Comparison of ENCODE assay signal across 21 mouse cellular contexts in genomic region chr5:102777255-102777654, GRCm38 (mm10).
DNase-seq lines count a peak whose midpoint lies in the region; ATAC-seq and TF ChIP-seq lines count a peak whose summit lies in the region.
"Had no signal": no experiment of that assay in that cellular context is flagged by ENCODE, and none has a peak within 500 bp of the region (broad histone marks: within the 10 kb centered on the region; RNA-seq: fewer than 3 reads in every experiment).

No protein-coding gene starts in this region.

- H3K27me3 ChIP-seq in embryonic facial prominence, embryonic 15.5 days, result no peaks in the 10 kb centered on the region
- no peaks in the 10 kb centered on the region for H3K27me3 ChIP-seq in embryonic facial prominence, embryonic 10.5 days (replicated peaks; ENCODE audit: low read depth, poor library complexity, severe bottlenecking)
- no peaks in the 10 kb centered on the region for H3K27me3 ChIP-seq in CH12.LX (replicated peaks)
- H3K27me3 ChIP-seq: limb, embryonic 12.5 days; midbrain, embryonic 12.5 days; neural tube, embryonic 12.5 days had no signal

- H3K4me3 ChIP-seq in embryonic facial prominence, embryonic 15.5 days (replicated peaks), result no peak overlapping the region
- H3K4me3 ChIP-seq in embryonic facial prominence, embryonic 10.5 days, result no peak overlapping the region
- H3K4me3 ChIP-seq in CH12.LX (replicated peaks in 1 of 3; ENCODE audit: low read depth in 2 of 3, low read length in 2 of 3, poor library complexity in 1 of 3), result no peak overlapping the region
- H3K4me3 ChIP-seq: limb, embryonic 12.5 days; midbrain, embryonic 12.5 days; neural tube, embryonic 12.5 days had no signal

- TF ChIP-seq RAD21 in CH12.LX (IDR thresholded peaks at IDR 0.05; ENCODE audit: low read depth, low read length), result no peak

- in situ Hi-C loops in CH12.LX (cut with MboI; ENCODE audit: low pct_ligation_motif_present, low pct_unique_long_range_greater_than_20kb, low sequenced_read_pairs), result no loop called here

- no peaks in the 10 kb centered on the region for H3K36me3 ChIP-seq in embryonic facial prominence, embryonic 15.5 days
- no peaks in the 10 kb centered on the region for H3K36me3 ChIP-seq in embryonic facial prominence, embryonic 10.5 days (replicated peaks)
- peaks cover 0 to 52% of the 10 kb centered on the region in 2 experiments for H3K36me3 ChIP-seq in CH12.LX (replicated peaks in 1 of 2; ENCODE audit: control insufficient read depth in 1 of 2, insufficient read depth in 1 of 2, low read length in 1 of 2)
- H3K36me3 ChIP-seq: limb, embryonic 12.5 days; midbrain, embryonic 12.5 days; neural tube, embryonic 12.5 days had no signal

- peaks cover 7% of the 10 kb centered on the region for H3K4me1 ChIP-seq in embryonic facial prominence, embryonic 15.5 days
- peaks cover 8% of the 10 kb centered on the region for H3K4me1 ChIP-seq in embryonic facial prominence, embryonic 10.5 days
- peaks cover 16 to 47% of the 10 kb centered on the region in 2 experiments; a peak in 3 of 4 replicates for H3K4me1 ChIP-seq in CH12.LX (ENCODE audit: control insufficient read depth in 1 of 2, insufficient read depth in 2 of 2)

- dilution Hi-C loops in CH12.LX (cut with MboI; ENCODE audit: extremely low pct_ligation_motif_present, extremely low pct_unique_long_range_greater_than_20kb, low sequenced_read_pairs), result no loop called here

- WGBS in embryonic facial prominence, embryonic 15.5 days, result 84% methylated on average over 9 of the region's 9 CpGs
- WGBS in embryonic facial prominence, embryonic 10.5 days, result 92% methylated on average over 9 of the region's 9 CpGs

- H3K4me2 ChIP-seq in embryonic facial prominence, embryonic 15.5 days (replicated peaks), result no peak overlapping the region
- no peak overlapping the region for H3K4me2 ChIP-seq in CH12.LX (ENCODE audit: insufficient read depth, low read depth, poor library complexity, severe bottlenecking)
- H3K4me2 ChIP-seq: limb, embryonic 12.5 days; liver, embryonic 11.5 days; midbrain, embryonic 12.5 days; neural tube, embryonic 12.5 days had no signal

- no peak for TF ChIP-seq CTCF in CH12.LX (conservative IDR thresholded peaks at IDR 0.05 in 1 of 2, IDR thresholded peaks at IDR 0.05 in 1 of 2; ENCODE audit: low read depth in 2 of 2, low read length in 2 of 2)

- ATAC-seq in embryonic facial prominence, embryonic 15.5 days (ENCODE audit: insufficient number of reproducible peaks, low FRiP score, low TSS enrichment, low read depth), result no peak
- ATAC-seq in monocyte, adult 5-6 weeks (replicated peaks; ENCODE audit: insufficient number of reproducible peaks, low FRiP score, low TSS enrichment, poor library complexity, severe bottlenecking), result 0 out of 2 replicates have a peak, but pooled peaks have one; percentile 32
- ATAC-seq: forebrain, postnatal 0 days; hindbrain, embryonic 16.5 days; liver, postnatal 0 days; lung, postnatal 0 days had no signal

- no peak for TF ChIP-seq POLR2A in CH12.LX (IDR thresholded peaks at IDR 0.05; ENCODE audit: low read depth, low read length)

- no peak overlapping the region for H3K9ac ChIP-seq in embryonic facial prominence, embryonic 15.5 days
- no peak overlapping the region for H3K9ac ChIP-seq in CH12.LX (ENCODE audit: insufficient read depth, low read depth)
- H3K9ac ChIP-seq: forebrain, postnatal 0 days; limb, embryonic 12.5 days; liver, postnatal 0 days; midbrain, embryonic 12.5 days; neural tube, embryonic 12.5 days had no signal

- H3K79me2 ChIP-seq in CH12.LX (replicated peaks; ENCODE audit: control insufficient read depth, extremely low read depth, insufficient read depth, poor library complexity, severe bottlenecking), result no peaks in the 10 kb centered on the region

- intact Hi-C loops in heart, postnatal 14 days (cut with DNase I), result no loop called here
- intact Hi-C loops in left cerebral cortex, postnatal 14 days (cut with DNase I), result no loop called here

- TF ChIP-seq EP300 in CH12.LX (IDR thresholded peaks at IDR 0.05; ENCODE audit: low read length), result no peak

- no peak for DNase-seq in embryonic facial prominence, embryonic 10.5 days (ENCODE audit: low spot score)
- peak; percentile 16 for DNase-seq in layer of hippocampus, adult 11-12 months (ENCODE audit: low spot score)
- no peak for DNase-seq in layer of hippocampus, adult 9-10 months (ENCODE audit: low spot score)
- no peak for DNase-seq in CH12.LX (ENCODE audit: extremely low read depth)
- DNase-seq in heart, postnatal 14 days, result no peak
- DNase-seq in left cerebral cortex, postnatal 14 days (ENCODE audit: low spot score in 2 of 2), result no peak
- DNase-seq: adrenal gland, postnatal 25 days; cerebellum, adult 9-10 months; forebrain, postnatal 0 days; gastrocnemius, postnatal 36 days; layer of hippocampus, postnatal 36 days; liver, postnatal 0 days; right cerebral cortex, postnatal 14 days had no signal

- H3K9me3 ChIP-seq in embryonic facial prominence, embryonic 15.5 days (replicated peaks), result no peaks in the 10 kb centered on the region
- no peaks in the 10 kb centered on the region for H3K9me3 ChIP-seq in embryonic facial prominence, embryonic 10.5 days
- H3K9me3 ChIP-seq in CH12.LX (replicated peaks; ENCODE audit: low read length), result no peaks in the 10 kb centered on the region
- H3K9me3 ChIP-seq: limb, embryonic 12.5 days; midbrain, embryonic 12.5 days; neural tube, embryonic 12.5 days had no signal

- H3K27ac ChIP-seq in embryonic facial prominence, embryonic 15.5 days (replicated peaks), result 0 out of 2 replicates have a peak overlapping the region, but pooled peaks have one; percentile 29
- H3K27ac ChIP-seq in embryonic facial prominence, embryonic 10.5 days (replicated peaks), result no peak overlapping the region
- H3K27ac ChIP-seq in CH12.LX (ENCODE audit: insufficient read depth, low read depth), result no peak overlapping the region
- H3K27ac ChIP-seq: limb, embryonic 12.5 days; midbrain, embryonic 12.5 days; neural tube, embryonic 12.5 days had no signal

TF ChIP-seq in CH12.LX, 34 proteins besides CTCF, POLR2A, EP300 and RAD21:
- peak; percentile 36; the same call in 1 of the 2 replicates for TF ChIP-seq USF1 (IDR thresholded peaks at IDR 0.05; ENCODE audit: low read depth, low read length)
- TF ChIP-seq BHLHE40 (IDR thresholded peaks at IDR 0.05; ENCODE audit: low read depth, low read length), result peak; percentile 20; the same call in 1 of the 2 replicates
- no peak for TF ChIP-seq USF2 (conservative IDR thresholded peaks at IDR 0.05; ENCODE audit: low read depth, low read length)
